Mouse (Mus musculus) erythroid progenitor cell, adult 5-6 weeks (primary cell): ENCODE results near the gene Syngap1. TPM values are rescaled to one million over a fixed set of nuclear protein-coding genes. Genes with fewer than 3 reads are reported as not detected.
"Not testable (repeated sequence)": the region's sequence is repeated elsewhere in the genome, so short reads cannot be mapped to it uniquely, and the experiment has no call there.

Experiments used
- ATAC-seq: replicated peaks from 2 replicates; pipeline ENCODE4 v1.8.0; 2016; ENCODE audit warnings: moderate number of reproducible peaks, mild to moderate bottlenecking, moderate TSS enrichment, inconsistent platforms; ENCODE audit not compliant: poor library complexity, low FRiP score, severe bottlenecking
- total RNA-seq, 2 experiments: library from RNA; stranded (forward) in 1 of 2; stranded (reverse) in 1 of 2; fragments of 150-400 nt in 1 of 2; fragments of 186-747, 209-891 nt in 1 of 2; gene quantifications; 2 replicates each; pipeline versions ENCODE4 v1.2.3 to v1.2.4; 2015 to 2017; ENCODE audit warnings: low replicate concordance in 2 of 2

Syngap1 gene
- total RNA-seq (2015; ENCODE audit: low replicate concordance) (3.8 and 4.3 TPM in 2 replicates), total RNA-seq (2017; ENCODE audit: low replicate concordance) (11.7 and 14.4 TPM in 2 replicates)

DNA sequence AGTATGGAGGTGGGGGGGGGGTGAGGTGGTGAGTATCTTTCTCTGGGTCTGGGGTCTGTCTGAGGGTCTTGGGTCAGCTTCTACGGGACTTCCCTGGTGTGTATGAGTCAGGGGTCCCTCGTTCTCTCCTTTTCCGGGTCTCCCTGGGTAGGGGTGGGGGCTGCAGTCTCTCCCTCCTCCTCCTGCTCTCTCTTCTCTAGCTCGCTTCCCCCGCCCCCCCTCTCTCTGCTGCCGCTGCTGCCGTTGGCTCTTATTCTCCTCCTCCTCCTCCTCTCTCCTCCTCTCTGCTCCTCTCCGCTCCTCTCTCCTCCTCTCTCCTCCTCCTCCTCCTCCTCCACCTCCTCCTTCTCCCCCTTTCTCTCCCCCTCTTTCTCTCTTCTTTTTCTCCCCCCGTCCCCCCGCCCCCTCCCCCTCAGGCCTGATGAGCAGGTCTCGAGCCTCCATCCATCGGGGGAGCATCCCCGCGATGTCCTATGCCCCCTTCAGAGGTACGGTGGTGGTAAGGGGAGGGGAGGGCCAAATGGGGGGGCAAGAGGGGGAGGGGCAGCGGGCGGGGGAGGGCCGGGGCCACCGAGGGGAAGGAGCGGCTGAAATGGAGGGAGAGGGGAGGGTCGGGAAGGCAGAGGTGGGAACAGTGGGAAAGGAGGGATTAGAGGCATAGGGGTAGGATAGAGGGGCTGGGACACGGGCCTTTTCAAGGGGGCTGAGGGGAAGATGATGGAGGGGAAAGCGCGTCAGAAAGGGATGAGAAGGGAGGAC is at the start of gene Syngap1:
Syngap1 (plus strand) TSS at position 223 of the 759 bp plus-strand sequence.
- ATAC-seq: no peak

DNA sequence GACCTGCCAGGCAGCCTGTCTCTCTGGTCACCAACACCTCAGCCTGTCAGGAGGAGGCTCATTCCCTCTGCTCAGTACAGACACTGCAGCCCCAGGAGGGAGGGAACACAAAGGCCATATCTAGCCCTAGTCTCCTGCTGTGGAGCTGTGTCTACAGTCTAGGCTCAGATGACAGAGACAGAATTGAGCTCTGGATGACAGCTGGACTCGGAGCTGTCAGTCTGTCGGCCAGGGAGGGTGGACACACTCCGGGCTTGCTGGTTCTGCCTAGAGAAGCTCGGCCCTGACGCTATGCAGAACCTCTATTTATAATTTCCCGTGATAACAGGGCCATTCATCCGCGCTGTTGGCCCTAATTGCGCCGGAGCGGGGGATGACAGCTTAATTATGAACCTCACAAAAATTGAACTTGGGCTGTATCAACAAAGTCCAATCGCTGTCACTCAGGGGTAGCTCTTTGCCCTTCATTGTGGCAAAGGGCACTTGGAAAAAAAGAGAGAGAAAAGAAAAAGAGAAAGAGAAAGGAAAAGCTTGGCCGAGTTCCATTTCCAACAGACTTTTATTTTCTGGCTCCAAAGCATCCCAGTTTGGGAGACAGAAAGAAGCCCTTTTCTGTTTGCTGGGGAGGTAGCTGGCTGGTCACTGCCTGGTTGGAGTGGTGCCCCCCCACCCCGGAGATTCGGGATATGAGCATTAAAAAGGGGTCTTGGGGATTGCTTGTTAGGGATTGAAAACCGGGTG is 48.2 kb upstream of the Syngap1 start:
- ATAC-seq: no peak

DNA sequence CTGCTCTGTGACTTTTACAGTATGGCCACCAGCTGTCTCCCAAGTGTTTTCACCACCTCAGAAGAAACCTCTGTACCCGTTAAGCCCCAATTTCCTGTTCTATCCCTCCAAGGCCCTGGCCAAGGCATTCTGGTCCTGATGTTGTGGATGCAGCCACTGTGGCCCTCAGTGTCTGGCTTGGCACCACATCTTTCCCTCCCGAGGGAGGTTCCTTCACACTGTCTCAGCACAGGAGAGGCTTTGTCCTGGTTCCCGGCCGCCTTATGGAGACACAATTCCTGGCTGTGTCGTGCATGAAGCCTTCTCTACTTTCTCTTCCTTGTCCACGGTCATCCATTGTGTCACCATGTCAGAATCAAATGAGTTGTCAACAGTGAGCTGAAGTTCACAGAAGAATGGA is 47.6 kb upstream of the Syngap1 start:
- ATAC-seq: no peak

DNA sequence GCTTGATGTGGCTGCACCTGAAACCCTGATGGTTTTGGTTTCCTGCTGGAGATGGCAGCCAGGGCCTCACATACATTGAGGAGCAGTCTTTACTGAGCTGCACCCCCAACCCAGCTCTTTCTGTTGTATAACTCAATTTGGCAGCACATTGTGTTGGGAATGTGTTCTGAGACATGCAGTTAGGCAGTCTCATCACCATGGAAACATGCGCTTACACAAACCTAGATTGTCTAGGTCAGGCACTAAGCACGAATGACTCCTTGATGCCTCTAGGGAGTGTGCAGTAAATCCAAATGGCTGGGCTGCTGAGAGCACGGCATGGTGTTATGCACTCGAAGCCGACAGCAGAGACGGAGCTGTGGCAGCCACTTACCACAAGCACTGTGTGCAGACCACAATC is 46.7 kb upstream of the Syngap1 start:
- no peak for ATAC-seq

DNA sequence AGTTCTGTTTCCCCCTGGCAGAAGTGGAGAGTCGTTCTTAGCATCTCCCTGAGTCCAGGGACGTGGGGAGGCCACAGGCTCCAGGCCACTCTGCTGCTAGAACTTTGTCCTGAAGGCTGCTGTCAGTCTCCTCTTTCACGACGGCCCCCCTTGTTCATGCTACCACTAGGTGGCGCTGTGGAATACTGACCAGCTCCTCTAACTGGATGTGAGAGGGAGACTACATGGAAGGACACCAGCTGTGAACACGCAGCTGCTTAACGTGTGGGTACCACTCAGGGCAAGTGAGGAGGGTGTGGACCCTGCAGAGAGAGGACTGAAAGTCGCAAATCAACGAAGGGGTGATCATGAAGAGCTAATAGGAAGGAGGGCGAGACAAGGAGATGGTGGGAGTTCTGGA is 45.5 kb upstream of the Syngap1 start:
- ATAC-seq: peak; percentile 75

DNA sequence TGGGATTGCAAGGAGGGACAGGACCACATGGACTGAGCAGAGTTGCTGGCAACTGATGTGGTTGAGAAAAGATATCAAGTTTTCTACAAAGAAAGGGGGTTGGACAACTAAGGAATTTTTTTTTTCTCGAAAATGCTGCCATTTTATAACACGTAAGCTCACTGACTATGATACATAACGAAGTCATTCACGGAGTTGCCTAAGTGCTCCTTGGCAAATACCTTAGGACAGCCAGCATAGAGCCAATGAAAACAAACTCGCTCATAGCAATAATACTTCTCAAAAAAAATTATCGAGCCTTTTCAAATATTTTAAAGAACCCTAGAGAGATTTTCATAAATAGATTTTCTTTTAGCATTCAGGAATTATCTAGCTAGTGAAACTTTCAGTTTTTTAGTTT is 40.1 kb upstream of the Syngap1 start:
- no peak for ATAC-seq

DNA sequence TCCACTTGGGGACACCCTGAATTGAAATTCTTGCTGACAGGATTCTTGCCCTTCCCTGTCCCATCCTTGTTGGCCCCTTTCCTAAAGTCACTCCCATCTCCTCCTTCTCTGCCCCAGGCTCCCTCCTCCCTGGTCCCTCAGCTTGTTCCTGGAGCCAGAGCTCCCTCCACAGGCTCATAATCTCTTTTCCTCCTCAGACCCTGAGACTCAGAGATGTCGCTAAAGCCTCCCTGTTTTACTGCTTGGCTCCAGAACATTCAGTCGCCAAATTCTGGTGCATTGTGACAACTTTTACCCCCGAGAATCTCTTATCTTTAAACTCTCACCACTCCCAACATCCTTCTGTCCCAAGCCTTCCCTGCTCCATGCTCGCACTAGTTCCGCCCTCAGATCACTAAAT is 36.7 kb upstream of the Syngap1 start:
- no peak for ATAC-seq

DNA sequence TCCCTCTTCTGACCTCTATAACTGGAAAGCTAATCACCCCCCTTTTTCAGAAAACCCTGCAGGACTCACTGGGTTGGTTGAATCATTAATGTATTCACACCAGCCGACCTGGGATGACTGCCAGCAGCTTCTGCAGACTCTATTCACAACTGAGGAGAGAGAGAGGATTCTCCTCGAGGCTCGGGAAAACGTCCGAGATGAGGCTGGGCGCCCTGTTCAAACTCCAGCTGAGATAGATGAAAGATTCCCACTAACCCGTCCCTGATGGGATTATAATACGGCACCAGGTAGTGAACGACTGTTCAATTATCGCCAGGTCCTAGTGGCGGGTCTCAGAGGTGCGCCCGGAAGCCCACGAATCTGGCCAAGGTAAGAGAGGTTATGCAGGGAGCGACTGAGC is 33.5 kb upstream of the Syngap1 start:
- ATAC-seq: not testable (repeated sequence)

DNA sequence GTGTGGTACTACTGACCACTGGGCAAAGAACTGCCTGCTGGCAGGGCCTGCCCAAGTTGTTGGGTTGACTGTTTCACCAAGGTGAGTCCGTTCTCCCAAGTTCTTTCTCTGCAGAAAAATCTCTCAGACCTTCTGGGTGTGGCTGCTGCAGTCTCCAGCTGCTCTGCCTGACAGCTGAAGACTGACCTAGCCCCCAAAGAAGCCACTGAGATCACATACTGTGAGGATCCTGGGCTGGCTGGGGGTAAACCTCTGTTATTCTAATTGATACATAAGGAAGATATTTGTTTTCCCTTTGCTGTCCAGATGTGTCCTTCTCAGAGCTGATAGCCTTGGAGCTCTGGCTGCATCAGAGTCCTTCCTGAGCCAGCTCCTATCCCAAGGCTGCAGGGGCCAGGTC is 25.8 kb upstream of the Syngap1 start:
- ATAC-seq: no peak

DNA sequence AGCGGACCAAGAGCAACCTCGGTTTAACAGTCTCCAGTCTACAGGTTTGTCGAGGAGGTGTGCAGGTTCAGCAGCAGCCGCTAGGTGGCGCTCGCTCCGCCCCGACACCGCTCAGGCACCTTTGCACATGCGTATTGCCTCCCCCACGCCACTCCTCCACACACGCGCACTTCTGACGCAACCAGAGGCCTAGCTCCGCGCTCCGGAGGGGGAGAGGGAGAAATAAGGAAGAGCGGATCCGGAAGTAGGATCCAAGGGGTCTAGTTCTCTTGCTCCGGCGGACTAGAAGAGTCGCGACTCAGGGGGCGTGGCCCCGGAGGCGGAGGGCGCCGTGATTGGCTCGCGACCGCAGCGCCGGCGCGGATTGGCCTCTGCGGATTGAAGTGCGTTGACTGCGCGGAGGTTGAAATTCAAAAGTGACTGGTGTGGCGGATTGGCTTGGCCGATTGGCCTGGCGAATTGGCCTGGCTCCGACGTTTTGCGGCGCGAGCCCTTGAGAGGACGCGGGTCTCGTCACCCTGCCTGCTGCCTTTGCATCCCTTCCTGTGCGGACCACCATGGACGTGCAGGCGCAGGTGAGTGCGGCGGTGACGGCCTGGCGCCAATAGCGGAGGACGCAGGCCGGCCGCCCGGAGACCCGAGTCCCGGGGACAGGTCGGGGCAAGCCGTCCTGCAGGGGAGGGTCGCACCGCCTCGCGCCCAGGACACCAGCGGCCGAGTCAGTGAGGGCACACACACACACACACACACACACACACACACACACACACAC is 24.2 kb upstream of the Syngap1 start, which contains the start of gene Kifc5b:
Kifc5b (plus strand) TSS at position 381 of the 772 bp plus-strand sequence.
- peak; percentile 96 for ATAC-seq

DNA sequence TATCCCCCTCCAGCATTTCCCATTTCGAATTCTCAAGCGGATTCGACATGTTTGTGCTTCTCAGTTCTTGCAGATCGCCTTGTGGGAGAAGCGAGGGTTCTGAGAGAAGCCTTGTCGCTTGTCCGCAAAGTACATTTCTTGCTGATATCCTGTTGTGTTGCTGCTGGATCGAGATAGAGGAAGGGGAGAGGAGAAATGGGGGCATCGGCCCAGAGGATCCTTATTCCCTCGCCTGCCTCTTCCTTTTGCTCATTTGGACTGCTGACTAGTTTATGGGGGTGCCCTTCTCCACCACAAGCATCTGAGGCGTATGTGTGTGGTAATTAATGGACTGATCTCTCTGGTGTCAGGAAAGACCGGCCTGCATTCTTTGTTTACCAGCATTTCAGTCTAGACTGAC is 23.5 kb upstream of the Syngap1 start:
- ATAC-seq: peak; percentile 10; the same call in 1 of the 2 replicates

DNA sequence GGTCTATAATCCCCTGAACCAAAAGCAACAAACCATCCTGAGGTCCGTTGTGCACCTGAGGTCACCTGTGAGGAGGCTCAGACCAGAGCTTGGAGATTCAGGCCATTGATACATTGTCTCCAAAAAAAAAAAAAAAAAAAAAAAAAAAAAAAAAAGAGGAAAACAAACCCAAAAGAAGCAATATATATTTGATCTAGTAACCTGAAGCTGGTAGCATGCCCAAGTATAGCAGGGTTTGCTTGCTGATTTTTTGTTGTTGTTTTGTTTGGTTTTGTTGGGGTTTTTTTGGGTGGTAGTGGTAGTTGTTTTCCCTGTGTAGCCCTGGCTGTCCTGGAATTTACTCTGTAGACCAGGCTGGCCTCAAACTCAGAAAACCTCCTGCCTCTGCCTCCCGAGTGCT is 22.7 kb upstream of the Syngap1 start:
- ATAC-seq: no peak

DNA sequence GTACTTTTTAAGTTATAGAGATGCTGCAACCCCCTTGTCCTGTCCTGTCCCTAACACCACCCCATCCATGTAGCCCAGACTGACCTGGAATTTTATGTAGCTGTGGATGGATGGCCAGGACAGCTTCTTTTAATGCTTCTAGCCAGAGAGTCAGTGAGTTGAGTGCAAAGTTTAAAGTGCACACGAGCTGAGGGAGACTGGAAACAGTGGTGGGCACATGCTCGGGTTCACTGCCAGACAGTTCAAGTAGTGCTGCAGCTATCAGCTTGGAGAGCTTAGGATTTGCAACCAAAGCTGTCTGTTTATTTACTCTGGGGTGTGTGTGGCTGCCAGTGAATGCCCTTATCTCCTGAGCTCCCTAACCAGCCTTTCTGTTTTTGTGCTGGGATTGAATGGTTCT is 21.5 kb upstream of the Syngap1 start:
- not testable (repeated sequence) for ATAC-seq

DNA sequence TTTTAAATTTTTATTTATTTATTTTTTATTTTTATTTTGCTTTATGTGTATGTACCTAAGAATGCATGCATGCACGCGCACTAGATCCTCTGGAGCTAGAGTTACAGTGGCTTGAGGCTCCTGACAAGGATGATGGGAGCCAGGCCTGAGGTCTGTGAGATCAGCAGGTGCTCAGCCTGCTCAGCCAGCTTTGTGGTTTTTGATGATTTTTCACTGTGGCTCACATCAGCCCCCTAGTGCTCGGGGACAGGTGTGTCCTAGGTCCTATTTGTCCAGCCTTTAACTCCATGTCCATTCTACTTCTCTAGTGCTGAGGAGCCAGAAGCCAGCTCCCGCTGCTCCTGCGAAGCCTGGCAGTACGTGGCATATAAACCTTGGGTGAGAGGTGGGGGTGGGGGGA is 18.7 kb upstream of the Syngap1 start:
- ATAC-seq: not testable (repeated sequence)

DNA sequence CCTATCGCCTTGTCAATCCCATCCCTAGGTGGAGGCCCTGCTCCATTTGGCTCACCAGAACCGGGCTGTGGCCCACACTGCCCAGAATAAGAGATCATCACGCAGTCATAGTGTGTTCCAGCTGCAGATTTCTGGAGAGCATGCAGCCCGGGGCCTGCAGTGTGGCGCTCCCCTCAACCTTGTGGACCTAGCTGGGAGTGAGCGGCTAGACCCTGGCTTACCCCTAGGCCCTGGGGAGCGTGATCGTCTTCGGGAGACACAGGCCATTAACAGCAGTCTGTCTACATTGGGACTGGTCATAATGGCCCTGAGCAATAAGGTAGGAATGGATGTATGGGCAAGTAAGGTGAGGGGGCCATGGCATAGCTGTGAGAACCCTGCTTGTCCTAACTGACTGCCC is 15.6 kb upstream of the Syngap1 start:
- 0 out of 2 replicates have a peak, but pooled peaks have one; percentile 33 for ATAC-seq

DNA sequence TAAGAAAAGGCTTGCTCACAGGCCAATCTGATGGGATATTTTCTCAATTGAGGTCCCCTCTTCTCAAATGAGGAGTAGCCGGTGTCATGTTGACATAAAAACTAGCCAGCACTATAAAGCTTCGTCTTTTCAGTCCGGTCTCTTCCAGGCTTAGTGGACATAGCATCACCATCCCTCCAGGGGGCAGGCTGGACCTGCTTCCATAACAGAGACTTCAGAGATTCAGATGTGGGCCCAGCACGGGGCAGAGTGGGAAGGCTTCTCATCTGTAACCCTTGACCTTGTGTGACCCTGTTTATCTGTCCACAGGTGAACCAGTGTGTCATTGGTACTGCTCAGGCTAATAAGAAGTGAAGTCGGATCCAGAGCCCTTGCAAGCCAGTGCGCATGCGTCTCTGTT is 9.3 kb upstream of the Syngap1 start:
- not testable (repeated sequence) for ATAC-seq

DNA sequence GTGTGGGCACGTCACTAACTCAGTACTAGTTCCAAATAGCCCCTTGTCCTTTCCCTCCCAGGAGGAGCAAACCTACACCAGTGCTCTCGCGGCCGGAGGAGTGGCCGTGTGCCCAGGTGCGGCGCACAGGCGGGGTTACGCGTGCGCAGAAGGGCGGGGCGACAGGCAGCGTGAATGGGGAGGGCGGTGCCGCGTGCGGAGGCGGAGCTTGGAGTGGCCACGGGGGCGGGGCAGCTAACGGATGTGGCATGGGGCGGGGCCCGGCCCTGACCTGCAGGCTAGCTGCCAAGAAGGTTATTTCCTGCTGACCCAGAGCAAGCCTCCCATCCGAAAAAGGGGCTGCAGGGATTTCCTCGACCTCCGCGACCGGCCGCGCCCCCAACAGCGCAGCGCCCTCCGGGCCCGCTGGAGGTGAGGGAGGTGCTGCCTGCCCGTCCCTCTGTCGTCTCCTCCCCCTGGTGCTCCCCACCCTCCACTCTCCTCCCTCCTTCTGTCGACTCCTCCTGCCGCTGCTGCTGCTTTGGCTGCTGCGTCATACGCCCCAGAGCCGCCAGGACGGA is 8.1 kb upstream of the Syngap1 start, which contains the start of gene Phf1:
Phf1 (plus strand) TSS at position 214 of the 560 bp plus-strand sequence.
- peak; percentile 92 for ATAC-seq

DNA sequence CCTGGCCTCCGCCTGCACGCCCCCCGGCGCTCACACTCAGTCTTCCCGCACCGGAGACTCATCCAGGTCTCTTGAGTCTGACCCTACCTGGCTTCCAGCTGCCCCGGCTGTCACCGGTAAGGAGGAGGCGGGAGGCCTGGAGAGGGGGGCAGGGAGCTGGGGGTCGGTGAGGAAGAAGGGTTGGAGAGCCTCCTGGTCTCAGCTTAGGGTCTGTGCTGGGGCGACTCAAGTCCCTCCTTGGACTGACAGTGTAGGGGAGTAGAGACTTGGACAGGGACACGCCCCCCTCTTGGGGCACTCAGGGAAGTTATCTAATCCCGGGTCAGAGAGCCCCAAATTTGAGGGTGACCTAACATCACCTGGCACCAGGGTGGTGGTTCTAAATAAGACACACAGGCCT is 7.6 kb upstream of the Syngap1 start:
- ATAC-seq: no peak

DNA sequence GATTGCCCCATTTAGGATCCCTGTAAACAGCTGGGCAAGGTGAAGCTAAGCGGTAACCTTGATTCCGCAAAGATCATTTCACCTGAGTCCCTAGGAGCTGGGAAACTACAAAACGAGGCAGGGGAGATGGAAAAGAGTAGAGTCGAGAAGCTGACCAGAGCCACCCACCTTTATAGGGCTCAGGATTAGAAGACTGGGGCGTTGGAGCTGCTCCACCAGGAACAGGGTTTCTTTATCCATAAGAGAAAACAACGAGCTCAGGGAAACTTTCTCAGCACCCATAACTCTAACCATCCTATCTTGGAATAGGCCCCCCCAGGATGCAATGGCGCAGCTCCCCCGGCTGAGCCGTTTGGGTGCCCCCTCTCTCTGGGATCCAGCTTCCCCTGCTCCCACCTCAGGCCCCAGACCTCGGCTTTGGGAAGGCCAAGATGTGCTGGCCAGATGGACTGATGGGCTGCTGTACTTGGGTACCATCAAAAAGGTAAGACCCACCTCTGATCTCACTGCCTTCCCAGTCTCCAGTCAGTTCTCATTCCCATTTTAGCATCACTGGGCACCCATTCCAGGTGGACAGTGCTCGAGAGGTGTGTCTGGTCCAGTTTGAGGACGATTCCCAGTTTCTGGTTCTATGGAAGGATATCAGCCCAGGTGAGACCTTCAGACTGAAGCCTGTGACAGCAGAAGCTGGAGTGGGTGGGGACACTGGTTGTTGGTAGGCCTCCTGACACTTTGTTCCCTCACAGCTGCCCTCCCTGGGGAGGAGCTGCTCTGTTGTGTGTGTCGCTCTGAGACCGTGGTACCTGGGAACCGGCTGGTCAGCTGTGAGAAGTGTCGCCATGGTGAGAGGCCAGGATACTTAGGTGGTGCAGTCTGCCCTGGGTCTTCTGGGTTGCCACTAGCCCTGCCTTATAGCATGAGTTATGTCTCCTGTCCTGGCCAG is 6.9 kb upstream of the Syngap1 start:
- ATAC-seq: no peak
